Mouse (Mus musculus) forelimb bud, embryonic 11.5 days (tissue): ENCODE data around the gene Tnfsf13.
"Not testable (repeated sequence)": the region's sequence is repeated elsewhere in the genome, so short reads cannot be mapped to it uniquely, and the experiment has no call there.

Experiments used
- DNase-seq: peaks from one replicate; pipeline ENCODE4 v3.0.0-alpha.2; 2012; ENCODE audit warnings: low read depth, low spot score

The Tnfsf13 gene

GRCm38 (mm10) chr11:69685526-69686148 lies at the start of gene Tnfsf13:
Gene Tnfsf13, minus strand, starts transcription at chr11:69685784.
- no peak for DNase-seq

DNA sequence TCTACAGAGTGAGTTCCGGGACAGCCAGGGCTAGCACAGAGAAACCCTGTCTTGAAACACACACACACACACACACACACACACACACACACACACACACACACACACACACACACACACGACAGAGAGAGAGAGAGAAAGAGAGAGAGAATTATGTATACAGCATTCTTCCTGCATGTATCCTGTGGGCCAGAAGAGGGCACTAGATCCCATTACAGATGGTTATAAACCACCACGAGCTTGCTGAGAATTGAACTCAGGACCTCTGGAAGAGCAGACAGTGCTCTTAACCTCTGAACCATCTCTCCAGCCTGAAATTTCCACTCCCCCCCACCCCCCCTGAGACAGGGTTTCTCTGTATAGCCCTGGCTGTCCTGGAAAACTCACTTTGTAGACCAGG lies 45.8 kb upstream of the Tnfsf13 start:
- not testable (repeated sequence) for DNase-seq

- DNase-seq = peak; percentile 64
These were observed 43.5 kb upstream of the Tnfsf13 start for GRCm38 (mm10) chr11:69729063-69729462.

DNA sequence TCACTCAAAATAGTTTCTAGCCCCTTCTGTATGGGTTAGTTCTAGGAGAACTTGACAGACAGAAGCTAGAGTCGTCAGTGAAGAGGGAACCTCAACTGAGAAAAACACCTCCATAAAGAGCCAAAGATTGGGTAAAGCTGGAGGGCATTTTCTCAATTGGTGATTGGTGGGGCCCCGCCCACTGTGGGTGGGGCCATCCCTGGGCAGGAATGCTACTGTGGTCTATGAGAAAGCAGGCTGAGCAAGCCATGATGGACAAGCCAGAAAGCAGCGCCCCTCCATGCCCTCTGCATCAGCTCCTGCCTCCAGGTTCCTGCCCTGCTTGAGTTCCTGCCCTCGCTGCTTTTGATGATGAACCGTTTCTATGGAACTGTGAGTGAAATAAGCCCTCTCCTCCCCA lies 40.4 kb upstream of the Tnfsf13 start:
- DNase-seq = no peak

DNA sequence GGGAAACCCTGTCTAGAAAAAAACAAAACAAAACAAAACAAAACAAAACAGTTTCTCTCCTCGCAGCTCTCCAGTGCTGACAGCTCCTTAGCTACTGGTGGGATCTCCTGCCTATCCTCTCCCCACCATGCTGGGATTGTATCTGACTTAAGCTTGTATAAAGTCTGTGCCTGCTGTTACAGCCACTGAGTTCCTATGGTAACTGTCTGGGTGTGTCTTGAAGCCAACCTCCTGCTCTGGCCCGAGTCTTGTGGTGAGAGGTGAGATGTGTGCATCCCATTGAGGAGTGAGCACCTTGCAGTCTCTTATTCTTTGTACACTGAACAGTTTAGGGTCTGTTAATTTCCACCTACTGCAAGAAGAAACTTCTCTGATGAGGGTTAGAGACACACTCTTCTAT lies 37.5 kb upstream of the Tnfsf13 start:
- no peak for DNase-seq

DNA sequence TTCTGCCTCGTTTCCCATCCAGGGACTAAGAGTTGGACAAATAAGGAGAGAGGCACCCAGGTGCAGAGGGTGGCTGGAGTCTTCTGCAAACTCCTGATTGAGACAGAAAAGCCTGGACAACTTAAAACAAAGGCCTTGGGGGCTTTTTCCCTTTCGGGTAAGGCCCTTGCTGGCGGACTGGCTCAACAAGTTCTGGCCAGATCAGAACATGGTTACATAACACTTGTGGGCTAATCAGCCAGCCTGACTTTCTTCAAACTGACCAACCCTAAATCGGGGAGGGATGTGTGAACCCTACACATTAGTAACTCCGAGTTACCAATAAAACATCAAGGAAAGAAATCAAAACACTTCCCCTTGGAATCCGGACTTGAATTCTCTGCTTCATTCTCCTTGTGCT lies 35.3 kb upstream of the Tnfsf13 start:
- DNase-seq = no peak

- no peak for DNase-seq
These were observed 33.8 kb upstream of the Tnfsf13 start for GRCm38 (mm10) chr11:69719423-69719822.

GRCm38 (mm10) chr11:69718661-69719060 lies 33.1 kb upstream of the Tnfsf13 start:
- DNase-seq = no peak

DNA sequence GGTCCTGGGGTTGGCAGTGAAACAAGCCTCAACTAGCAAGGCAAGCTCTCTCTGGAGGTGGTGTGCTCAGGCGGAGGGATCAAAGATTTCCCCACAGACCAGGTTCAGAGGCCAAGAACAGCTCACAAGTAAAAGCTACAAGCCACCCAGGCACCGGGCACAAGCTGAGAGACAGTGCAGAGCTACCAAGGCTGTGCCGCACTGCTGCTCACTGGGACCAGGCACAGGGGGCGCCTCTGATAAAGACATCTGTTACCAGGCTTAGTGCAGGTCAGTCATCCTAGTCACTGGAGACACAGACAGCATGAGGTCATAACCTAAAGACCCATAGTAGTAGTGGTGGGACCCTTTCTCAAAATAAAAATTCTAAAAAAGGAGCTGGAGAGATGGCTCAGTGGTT lies 31.4 kb upstream of the Tnfsf13 start:
- no peak for DNase-seq

DNA sequence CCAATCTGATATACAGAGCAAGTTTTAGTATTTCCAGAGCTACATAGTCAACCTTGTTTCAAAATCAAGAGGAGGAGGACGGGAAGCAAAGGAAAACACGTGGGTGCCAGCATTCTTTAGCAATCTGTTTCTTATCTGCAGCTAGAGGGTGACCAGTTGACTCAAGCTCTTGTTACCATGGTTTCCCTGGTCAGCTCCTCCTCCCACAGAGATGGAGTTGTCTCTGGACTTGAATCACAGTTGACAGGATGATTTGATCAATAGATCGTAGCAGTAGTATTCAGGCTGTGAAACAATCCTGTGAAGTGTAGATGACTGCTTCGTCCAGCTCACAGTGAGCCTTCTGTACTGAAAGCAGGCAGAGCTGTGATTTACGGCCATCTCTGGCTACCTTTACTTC lies 30.3 kb upstream of the Tnfsf13 start:
- DNase-seq = peak; percentile 63

- DNase-seq = peak; percentile 52
These were observed 29.9 kb upstream of the Tnfsf13 start for GRCm38 (mm10) chr11:69715482-69715881.

GRCm38 (mm10) chr11:69714636-69715329 lies 29.2 kb upstream of the Tnfsf13 start:
- peak; percentile 80 for DNase-seq

- no peak for DNase-seq
These were observed 27.5 kb upstream of the Tnfsf13 start for GRCm38 (mm10) chr11:69712954-69713672.

DNA sequence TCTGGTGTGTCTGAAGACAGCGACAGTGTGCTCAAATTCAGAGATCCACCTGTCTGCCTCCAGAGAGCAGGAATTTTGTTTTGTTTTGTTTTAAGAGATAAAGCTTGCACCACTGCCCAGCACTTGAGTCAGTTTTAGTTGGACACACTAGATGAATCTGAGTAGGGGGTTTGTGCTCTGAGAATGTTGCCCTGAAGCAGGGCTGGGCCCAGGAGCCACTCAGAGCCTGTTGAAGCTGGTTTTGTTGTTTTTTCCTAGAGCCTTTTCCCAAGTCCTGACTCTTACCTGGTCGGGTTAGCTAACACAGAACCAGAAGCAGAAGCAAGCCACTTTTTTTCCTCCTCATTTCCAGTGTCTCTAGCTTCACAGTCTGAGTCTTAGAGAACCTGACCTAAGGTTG lies 25.5 kb upstream of the Tnfsf13 start:
- DNase-seq = no peak

GRCm38 (mm10) chr11:69710470-69710869 lies 24.9 kb upstream of the Tnfsf13 start:
- DNase-seq = no peak

- DNase-seq = no peak
These were observed 24.2 kb upstream of the Tnfsf13 start for GRCm38 (mm10) chr11:69709554-69710446.

DNA sequence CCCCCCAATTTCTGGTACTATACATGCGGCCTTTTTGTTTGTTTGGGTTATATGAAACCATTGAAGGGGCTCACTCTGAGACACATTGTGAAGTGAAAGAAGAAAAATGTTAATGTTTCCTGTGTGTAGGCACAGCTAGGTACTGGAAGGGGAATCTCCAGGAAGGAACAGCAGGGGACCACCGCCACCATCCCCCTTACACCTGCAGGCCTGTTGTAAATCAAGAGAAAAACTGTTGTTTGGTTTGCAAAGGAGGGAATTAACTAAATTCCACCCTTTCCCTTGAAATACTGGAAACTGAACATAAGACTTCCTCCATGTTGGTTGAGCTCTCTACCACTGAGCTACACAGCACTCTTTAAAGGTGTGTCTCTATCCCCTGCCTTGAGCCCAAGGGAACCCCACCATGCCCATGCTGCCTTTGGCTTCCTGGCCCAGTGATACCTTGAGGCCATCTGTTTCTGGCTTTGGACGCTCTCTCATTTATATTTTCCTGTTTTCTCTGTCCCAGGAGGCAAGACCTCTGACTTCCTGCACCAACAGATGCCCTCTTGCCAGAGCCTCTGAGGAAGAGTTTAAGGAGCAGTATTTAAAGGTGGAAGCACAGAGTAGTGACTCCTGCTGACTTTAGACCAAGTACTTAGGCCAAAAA lies 23.2 kb upstream of the Tnfsf13 start:
- DNase-seq = no peak

- no peak for DNase-seq
These were observed 22.3 kb upstream of the Tnfsf13 start for GRCm38 (mm10) chr11:69707873-69708381.

DNA sequence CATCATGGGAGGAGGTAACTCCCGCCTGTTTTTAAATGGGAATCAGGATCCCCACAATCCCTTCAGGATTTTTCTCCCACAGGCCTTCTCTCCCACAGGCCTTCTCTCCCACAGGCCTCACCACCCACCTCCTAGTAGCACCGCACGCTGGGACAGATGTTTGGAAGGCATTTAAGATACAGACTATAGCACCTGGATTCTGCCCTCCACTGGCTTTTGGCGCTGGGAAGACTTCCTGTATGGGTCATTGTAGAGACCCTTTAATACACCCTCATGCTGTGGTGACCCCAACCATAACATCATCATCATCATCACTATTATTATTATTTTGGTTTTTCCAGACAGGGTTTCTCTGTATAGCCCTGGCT lies 21.9 kb upstream of the Tnfsf13 start:
- DNase-seq = no peak

GRCm38 (mm10) chr11:69706775-69707479 lies 21.3 kb upstream of the Tnfsf13 start:
- no peak for DNase-seq
